Mouse (Mus musculus) MEL (cell line): ENCODE measurements around the gene Nlgn1. TPM values are rescaled to one million over a fixed set of nuclear protein-coding genes. Genes with fewer than 3 reads are reported as not detected.

Experiments used
- DNase-seq: peaks from one replicate; pipeline ENCODE4 v3.0.0; 2011; ENCODE audit warnings: low read depth, low spot score
- H3K27ac ChIP-seq: 2 replicates; pipeline ENCODE4 v1.5.1; 2012; ENCODE audit warnings: low read depth, mild to moderate bottlenecking, control low read depth, low read length, moderate library complexity; ENCODE audit not compliant: control insufficient read depth
- H3K27me3 ChIP-seq, 2 experiments: fragments of 150-350 bp in 1 of 2; sonication (generic) in 1 of 2; 2 replicates each; pipeline ENCODE4 v1.6.1; 2012; ENCODE audit warnings: low read length in 2 of 2, mild to moderate bottlenecking in 2 of 2, improper control_type of control experiment in 1 of 2, moderate library complexity in 1 of 2; ENCODE audit not compliant: insufficient read depth in 2 of 2, control insufficient read depth in 1 of 2
- H3K36me3 ChIP-seq, 2 experiments: 2 replicates each; pipeline ENCODE4 v1.6.1; 2012 to 2014; ENCODE audit warnings: low read length in 2 of 2, improper control_type of control experiment in 1 of 2, inconsistent platforms in 1 of 2, mild to moderate bottlenecking in 1 of 2; ENCODE audit not compliant: insufficient read depth in 2 of 2, control insufficient read depth in 1 of 2
- H3K4me1 ChIP-seq, 2 experiments: fragments of 150-350 bp in 1 of 2; sonication (generic) in 1 of 2; 2 replicates each; pipeline ENCODE4 v1.6.1; 2012; ENCODE audit warnings: low read length in 2 of 2, improper control_type of control experiment in 1 of 2, mild to moderate bottlenecking in 1 of 2; ENCODE audit not compliant: insufficient read depth in 2 of 2, control insufficient read depth in 1 of 2
- H3K4me3 ChIP-seq, 2 experiments: fragments of 150-350 bp in 1 of 2; sonication (generic) in 1 of 2; 2 replicates each; pipeline ENCODE4 v1.5.1; 2012; ENCODE audit warnings: low read depth in 2 of 2, low read length in 2 of 2, mild to moderate bottlenecking in 2 of 2, moderate library complexity in 2 of 2, control low read depth in 1 of 2, improper control_type of control experiment in 1 of 2; ENCODE audit not compliant: control insufficient read depth in 1 of 2, insufficient read depth in 1 of 2
- H3K79me2 ChIP-seq: 2 replicates; pipeline ENCODE4 v1.6.1; 2012; ENCODE audit warnings: mild to moderate bottlenecking, low read length, moderate library complexity; ENCODE audit not compliant: control insufficient read depth, poor library complexity, insufficient read depth
- H3K9ac ChIP-seq: 2 replicates; pipeline ENCODE4 v1.6.1; 2012; ENCODE audit warnings: low read depth, mild to moderate bottlenecking, control low read depth, low read length, moderate library complexity; ENCODE audit not compliant: control insufficient read depth, poor library complexity, severe bottlenecking
- H3K9me3 ChIP-seq: fragments of 150-350 bp; sonication (generic); replicated peaks from 2 replicates; pipeline ENCODE4 v1.6.1; 2012; ENCODE audit warnings: mild to moderate bottlenecking, low read length, improper control_type of control experiment, moderate library complexity; ENCODE audit not compliant: insufficient read depth
- BHLHE40 ChIP-seq: IDR thresholded peaks from 2 replicates; pipeline ENCODE4 v1.6.1; 2012; ENCODE audit warnings: low read depth, mild to moderate bottlenecking, inconsistent platforms, low read length, improper control_type of control experiment, borderline replicate concordance
- CHD1 ChIP-seq: IDR thresholded peaks from 2 replicates; pipeline ENCODE4 v1.6.1; 2012; ENCODE audit warnings: low read depth, mild to moderate bottlenecking, inconsistent platforms, low read length, improper control_type of control experiment
- CHD2 ChIP-seq: IDR thresholded peaks from 2 replicates; pipeline ENCODE4 v1.6.1; 2011; ENCODE audit warnings: low read length, improper control_type of control experiment
- CTCF ChIP-seq, 3 experiments: IDR thresholded peaks in 2 of 3; conservative IDR thresholded peaks in 1 of 3; 2 replicates each; pipeline ENCODE4 v1.5.1; 2011 to 2012; ENCODE audit warnings: low read length in 3 of 3, low read depth in 2 of 3, mild to moderate bottlenecking in 2 of 3, improper control_type of control experiment in 1 of 3, inconsistent platforms in 1 of 3, mixed read lengths in 1 of 3, moderate library complexity in 1 of 3; ENCODE audit not compliant: control insufficient read depth in 1 of 3, insufficient read depth in 1 of 3, poor library complexity in 1 of 3, severe bottlenecking in 1 of 3
- ELF1 ChIP-seq: IDR thresholded peaks from 2 replicates; pipeline ENCODE4 v1.6.1; 2014; ENCODE audit warnings: low read depth, mild to moderate bottlenecking, inconsistent platforms, low read length, improper control_type of control experiment, moderate library complexity
- EP300 ChIP-seq, 2 experiments: IDR thresholded peaks; 2 replicates each; pipeline ENCODE4 v1.6.1; 2011; ENCODE audit warnings: improper control_type of control experiment in 2 of 2, low read length in 2 of 2, low read depth in 1 of 2, mild to moderate bottlenecking in 1 of 2
- ETS1 ChIP-seq: IDR thresholded peaks from 2 replicates; pipeline ENCODE4 v1.6.1; 2012; ENCODE audit warnings: low read depth, mild to moderate bottlenecking, inconsistent platforms, low read length, improper control_type of control experiment, moderate library complexity
- JUND ChIP-seq: IDR thresholded peaks from 2 replicates; pipeline ENCODE4 v1.6.1; 2011; ENCODE audit warnings: low read depth, mild to moderate bottlenecking, improper control_type of control experiment, low read length
- KAT2A ChIP-seq: conservative IDR thresholded peaks from 2 replicates; pipeline ENCODE4 v1.6.1; 2012; ENCODE audit warnings: low read depth, low read length, improper control_type of control experiment, inconsistent platforms
- MAFK ChIP-seq: IDR thresholded peaks from 2 replicates; pipeline ENCODE4 v1.6.1; 2011; ENCODE audit warnings: low read depth, mild to moderate bottlenecking, low read length, improper control_type of control experiment, borderline replicate concordance
- MAZ ChIP-seq: IDR thresholded peaks from 2 replicates; pipeline ENCODE4 v1.6.1; 2012; ENCODE audit warnings: low read depth, mild to moderate bottlenecking, inconsistent platforms, low read length, improper control_type of control experiment
- MEF2A ChIP-seq: IDR thresholded peaks from 2 replicates; pipeline ENCODE4 v1.6.1; 2014; ENCODE audit warnings: low read depth, mild to moderate bottlenecking, inconsistent platforms, low read length, improper control_type of control experiment; ENCODE audit not compliant: poor library complexity, insufficient replicate concordance, severe bottlenecking; ENCODE audit errors: extremely low read depth
- MYB ChIP-seq: IDR thresholded peaks from 2 replicates; pipeline ENCODE4 v1.6.1; 2011; ENCODE audit warnings: mild to moderate bottlenecking, low read depth, low read length, improper control_type of control experiment
- MYC ChIP-seq: IDR thresholded peaks from 2 replicates; pipeline ENCODE4 v1.6.1; 2011; ENCODE audit warnings: low read depth, mild to moderate bottlenecking, low read length, improper control_type of control experiment, moderate library complexity
- NELFE ChIP-seq: IDR thresholded peaks from 2 replicates; pipeline ENCODE4 v1.6.1; 2011; ENCODE audit warnings: low read depth, low read length, improper control_type of control experiment
- POLR2A ChIP-seq, 2 experiments: IDR thresholded peaks; 2 replicates each; pipeline ENCODE4 v1.6.1; 2011 to 2012; ENCODE audit warnings: low read length in 2 of 2, mild to moderate bottlenecking in 2 of 2, control low read depth in 1 of 2, improper control_type of control experiment in 1 of 2, low read depth in 1 of 2, moderate library complexity in 1 of 2; ENCODE audit not compliant: control insufficient read depth in 1 of 2, insufficient read depth in 1 of 2, poor library complexity in 1 of 2
- RAD21 ChIP-seq: IDR thresholded peaks from 2 replicates; pipeline ENCODE4 v1.6.1; 2011; ENCODE audit warnings: mild to moderate bottlenecking, low read depth, low read length, improper control_type of control experiment
- RCOR1 ChIP-seq: IDR thresholded peaks from 2 replicates; pipeline ENCODE4 v1.6.1; 2012; ENCODE audit warnings: low read depth, mild to moderate bottlenecking, inconsistent platforms, low read length, improper control_type of control experiment
- SMC3 ChIP-seq: IDR thresholded peaks from 2 replicates; pipeline ENCODE4 v1.6.1; 2011; ENCODE audit warnings: low read depth, low read length, improper control_type of control experiment
- TBP ChIP-seq: IDR thresholded peaks from 2 replicates; pipeline ENCODE4 v1.8.0; 2011; ENCODE audit warnings: low read depth, low read length, improper control_type of control experiment
- UBTF ChIP-seq: IDR thresholded peaks from 2 replicates; pipeline ENCODE4 v1.6.1; 2012; ENCODE audit warnings: low read depth, mild to moderate bottlenecking, inconsistent platforms, low read length, improper control_type of control experiment, moderate library complexity, borderline replicate concordance; ENCODE audit not compliant: insufficient read depth
- ZC3H11A ChIP-seq: IDR thresholded peaks from 2 replicates; pipeline ENCODE4 v1.6.1; 2012; ENCODE audit warnings: low read depth, mild to moderate bottlenecking, inconsistent platforms, low read length, improper control_type of control experiment
- ZNF384 ChIP-seq: IDR thresholded peaks from 2 replicates; pipeline ENCODE4 v1.6.1; 2012; ENCODE audit warnings: low read depth, mild to moderate bottlenecking, inconsistent platforms, low read length, improper control_type of control experiment
- polyA plus RNA-seq, 2 experiments: library from polyadenylated mRNA; stranded (reverse) in 1 of 2; unstranded in 1 of 2; fragments of >175 nt in 1 of 2; fragments of >200 nt in 1 of 2; gene quantifications; 2 replicates each; pipeline versions ENCODE4 v1.2.1 to v1.2.4; 2012; ENCODE audit warnings: low replicate concordance in 2 of 2, low read depth in 1 of 2; ENCODE audit not compliant: insufficient read length in 2 of 2, insufficient read depth in 1 of 2, missing spikeins in 1 of 2
- total RNA-seq: library from RNA; depleted of rRNA; stranded (reverse); fragments of 300-350 nt; gene quantifications from 2 replicates; pipeline ENCODE4 v1.2.3, GENCODE M21; 2012

Nlgn1 gene
- total and polyA plus RNA-seq, 3 experiments = not detected

GRCm38 (mm10) chr3:25657074-25657473 lies 675.2 kb downstream of the Nlgn1 start:
- H3K27ac ChIP-seq = no peak overlapping the region
- TF ChIP-seq JUND (no peak), BHLHE40 (no peak), ETS1 (no peak), MYC (no peak), UBTF (no peak), MAFK (no peak), MAZ (no peak), NELFE (no peak), KAT2A (no peak), EP300 (IDR thresholded peaks at IDR 0.05; ENCODE audit: low read depth in 1 of 2, low read length in 2 of 2) (no peak), MYB (no peak), TBP (no peak), CHD1 (no peak), POLR2A (IDR thresholded peaks at IDR 0.05; ENCODE audit: control insufficient read depth in 1 of 2, insufficient read depth in 1 of 2, low read depth in 1 of 2, low read length in 2 of 2, poor library complexity in 1 of 2) (no peak), ELF1 (no peak), RCOR1 (no peak), MEF2A (no peak)
- no peak for DNase-seq

GRCm38 (mm10) chr3:25653010-25653409 lies 679.2 kb downstream of the Nlgn1 start:
- Histone ChIP-seq H3K4me1 (no peaks in the 10 kb centered on the region), H3K4me3 (no peak overlapping the region)
- TF ChIP-seq TBP (no peak), ZC3H11A (peak; percentile 45), ZNF384 (no peak), RCOR1 (no peak), CTCF (IDR thresholded peaks at IDR 0.05 in 2 of 3, conservative IDR thresholded peaks at IDR 0.05 in 1 of 3; ENCODE audit: control insufficient read depth in 1 of 3, insufficient read depth in 1 of 3, low read depth in 2 of 3, low read length in 3 of 3, poor library complexity in 1 of 3, severe bottlenecking in 1 of 3) (peak; percentile 37 to 66 (median 61)), EP300 (IDR thresholded peaks at IDR 0.05; ENCODE audit: low read depth in 1 of 2, low read length in 2 of 2) (no peak), ETS1 (no peak), RAD21 (peak; percentile 34), SMC3 (peak; percentile 73), CHD2 (no peak), MYC (no peak)
- TF ChIP-seq, all 39 proteins: peak for 4
- Histone ChIP-seq H3K79me2 (no peaks in the 10 kb centered on the region), H3K27me3 (no peaks in the 10 kb centered on the region), H3K9me3 (no peaks in the 10 kb centered on the region), H3K9ac (no peak overlapping the region), H3K36me3 (no peaks in the 10 kb centered on the region), H3K27ac (no peak overlapping the region)
- peak; percentile 59 for DNase-seq

More at GRCm38 (mm10) chr3:25657074-25657473, 675.2 kb downstream of the Nlgn1 start:
- no peak overlapping the region for H3K4me3 ChIP-seq
- no peaks in the 10 kb centered on the region for H3K27me3 ChIP-seq
- no peaks in the 10 kb centered on the region for H3K79me2 ChIP-seq
- no peaks in the 10 kb centered on the region for H3K4me1 ChIP-seq
- no peak overlapping the region for H3K9ac ChIP-seq
- H3K36me3 ChIP-seq = no peaks in the 10 kb centered on the region
- H3K9me3 ChIP-seq = no peaks in the 10 kb centered on the region
